Mouse (Mus musculus) cerebellum, adult 2 months (tissue): ENCODE measurements at regions not wholly inside any gene's neighbourhood (a gene's known extent, or its start where the extent isn't known, plus 50 kb on each side); places are given as distances from the start of the nearest gene placed in this dataset.

ENCODE experiments used
- CTCF ChIP-seq: fragments of 200-500 bp; IDR thresholded peaks from 2 replicates; pipeline ENCODE4 v1.5.1; 2011; ENCODE audit warnings: low read depth, mild to moderate bottlenecking, control low read depth, low read length, moderate library complexity, borderline replicate concordance; ENCODE audit not compliant: insufficient read depth
- POLR2A ChIP-seq: fragments of 200-500 bp; IDR thresholded peaks from 2 replicates; pipeline ENCODE4 v1.6.1; 2011; ENCODE audit warnings: low read length, control low read depth, borderline replicate concordance; ENCODE audit not compliant: insufficient read depth

- TF ChIP-seq CTCF = no peak
- no peak for TF ChIP-seq POLR2A
Measured at GRCm38 (mm10) chr15:5561783-5562182, 317.8 kb upstream of the Ptger4 start.
